Mouse (Mus musculus): ENCODE measurements around the gene Rpl18.

The Rpl18 gene

DNA sequence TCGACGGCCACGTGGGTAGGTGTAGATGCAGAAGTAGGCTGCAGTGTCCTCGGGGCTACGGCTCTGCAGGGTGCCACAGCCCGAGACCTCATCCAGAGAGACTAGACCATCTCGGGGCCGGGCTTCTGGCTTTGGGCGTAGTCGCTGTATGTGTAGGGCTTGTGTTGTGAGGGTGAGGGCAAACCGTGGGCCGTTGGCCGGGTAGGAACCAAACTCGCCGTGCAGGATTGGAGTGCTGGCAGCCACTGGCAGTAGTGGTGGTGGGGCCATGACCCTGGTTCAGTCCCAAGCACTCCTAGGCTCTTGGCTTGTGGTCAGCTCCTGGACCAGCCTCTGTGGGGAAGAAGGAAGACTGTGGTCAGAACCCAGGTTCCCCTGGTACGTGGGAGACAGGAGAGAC is 1.9 kb upstream of the Rpl18 start:
- no peak for DNase-seq (ENCODE audit: low spot score in 2 of 2)

DNA sequence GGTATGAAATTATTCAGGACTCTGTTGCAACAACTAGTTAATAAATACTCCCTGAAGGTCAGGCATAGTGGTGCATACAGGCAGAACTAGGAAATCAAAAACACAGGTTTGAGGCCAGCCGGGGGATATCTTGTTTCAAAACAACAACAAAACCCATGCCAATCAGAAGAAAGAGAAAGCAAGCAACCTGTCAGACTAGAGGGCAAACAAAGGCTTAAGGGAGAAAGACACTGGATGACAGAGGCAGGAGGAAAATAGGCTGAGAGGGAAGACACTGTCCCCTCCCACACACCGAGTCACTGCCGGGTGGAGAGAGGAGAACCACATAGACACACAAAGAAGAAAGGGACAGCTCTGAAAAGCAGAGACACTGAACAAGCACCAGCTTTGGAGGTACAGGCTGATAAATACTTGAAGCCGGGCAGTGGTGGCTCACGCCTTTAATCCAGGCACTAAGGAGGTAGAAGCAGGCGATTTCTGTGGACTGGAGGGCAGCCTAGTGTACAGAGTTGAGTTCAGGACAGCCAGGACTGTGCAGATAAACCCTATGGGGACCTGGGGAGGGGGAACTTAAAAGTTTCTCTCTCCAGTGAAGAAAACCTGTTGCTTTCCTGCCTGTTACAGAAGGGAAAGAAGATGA is 1.3 kb upstream of the Rpl18 start:
- DNase-seq (ENCODE audit: low spot score in 2 of 2), result no peak

DNA sequence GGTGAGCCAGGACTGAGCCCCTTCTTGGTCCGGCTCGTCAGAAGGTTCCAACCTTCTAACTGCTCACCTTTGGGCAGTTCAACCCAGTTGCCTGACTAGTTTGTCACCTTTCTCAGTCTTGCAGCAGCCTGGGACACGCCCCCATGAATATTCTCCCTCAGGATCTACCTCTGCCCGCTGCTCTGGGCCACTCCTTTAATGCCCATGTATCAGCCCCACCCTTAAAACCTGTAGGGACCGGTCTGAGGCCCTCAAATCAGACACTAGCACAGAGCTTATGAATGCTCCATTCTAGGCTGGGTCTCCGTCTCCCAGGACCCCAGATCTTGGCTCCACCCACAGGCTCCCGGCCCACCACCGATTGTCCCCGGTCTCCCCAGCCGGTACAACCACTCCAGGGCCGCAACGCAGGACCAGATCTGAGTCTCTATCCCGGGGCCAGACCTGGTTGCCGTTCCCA is 597 bp upstream of the Rpl18 start:
- no peak for DNase-seq (ENCODE audit: low spot score in 2 of 2)

DNA sequence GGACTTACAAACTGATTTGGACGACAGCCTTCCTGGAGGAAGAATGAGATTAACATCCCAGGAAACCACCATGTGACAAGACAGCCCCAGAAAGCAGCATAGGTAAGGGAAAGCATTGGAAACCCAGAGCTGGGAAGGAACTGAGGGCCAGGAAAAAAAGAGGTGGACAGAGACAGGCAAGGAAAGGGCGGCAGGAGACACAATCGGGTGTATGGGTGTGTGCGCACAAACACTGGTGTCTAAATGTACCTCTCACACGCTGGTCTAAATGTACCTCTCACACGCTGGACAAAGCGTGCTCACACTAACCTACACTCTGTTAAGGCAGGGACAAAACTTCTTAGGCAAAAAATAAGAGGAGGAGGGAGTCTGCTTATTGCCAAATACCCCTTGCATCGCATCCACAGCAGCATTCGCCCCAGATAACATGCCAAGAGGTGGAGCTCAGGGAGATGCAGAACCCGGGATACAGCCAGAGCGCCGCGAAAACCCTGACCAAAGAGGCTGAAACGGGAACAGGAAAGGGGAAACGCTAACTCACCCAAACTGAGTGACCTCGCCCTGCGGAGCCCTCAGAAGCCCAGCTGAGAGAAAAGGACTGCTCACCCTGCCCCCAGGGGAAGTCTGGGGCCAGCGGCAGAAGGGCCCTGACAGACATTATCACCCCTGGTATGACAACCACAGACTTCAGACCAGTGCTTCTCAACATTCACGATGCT is 643 bp downstream of the Rpl18 start:
- peak in 1 of 2 experiments; percentile 14 for DNase-seq (ENCODE audit: low spot score in 2 of 2)

DNA sequence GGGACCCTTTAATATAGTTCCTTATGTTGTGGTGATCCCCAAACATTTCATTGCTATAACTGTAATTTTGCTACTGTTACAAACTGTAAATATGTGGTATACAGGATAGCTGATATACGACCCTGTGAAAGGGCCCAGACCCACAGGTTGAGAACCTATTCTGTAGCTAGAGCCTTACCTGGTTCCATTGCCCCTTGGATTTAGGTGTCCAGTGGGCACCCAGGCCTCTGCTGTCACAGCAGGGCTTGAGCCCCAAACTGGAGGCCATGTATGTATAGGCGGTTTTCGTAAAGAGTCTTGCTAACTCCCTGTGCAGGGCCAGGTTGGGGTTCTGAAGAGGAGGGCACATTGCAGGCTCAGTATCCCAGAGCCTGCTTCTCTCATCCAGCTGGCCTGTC is 1.2 kb downstream of the Rpl18 start:
- DNase-seq (ENCODE audit: low spot score in 2 of 2), result no peak

DNA sequence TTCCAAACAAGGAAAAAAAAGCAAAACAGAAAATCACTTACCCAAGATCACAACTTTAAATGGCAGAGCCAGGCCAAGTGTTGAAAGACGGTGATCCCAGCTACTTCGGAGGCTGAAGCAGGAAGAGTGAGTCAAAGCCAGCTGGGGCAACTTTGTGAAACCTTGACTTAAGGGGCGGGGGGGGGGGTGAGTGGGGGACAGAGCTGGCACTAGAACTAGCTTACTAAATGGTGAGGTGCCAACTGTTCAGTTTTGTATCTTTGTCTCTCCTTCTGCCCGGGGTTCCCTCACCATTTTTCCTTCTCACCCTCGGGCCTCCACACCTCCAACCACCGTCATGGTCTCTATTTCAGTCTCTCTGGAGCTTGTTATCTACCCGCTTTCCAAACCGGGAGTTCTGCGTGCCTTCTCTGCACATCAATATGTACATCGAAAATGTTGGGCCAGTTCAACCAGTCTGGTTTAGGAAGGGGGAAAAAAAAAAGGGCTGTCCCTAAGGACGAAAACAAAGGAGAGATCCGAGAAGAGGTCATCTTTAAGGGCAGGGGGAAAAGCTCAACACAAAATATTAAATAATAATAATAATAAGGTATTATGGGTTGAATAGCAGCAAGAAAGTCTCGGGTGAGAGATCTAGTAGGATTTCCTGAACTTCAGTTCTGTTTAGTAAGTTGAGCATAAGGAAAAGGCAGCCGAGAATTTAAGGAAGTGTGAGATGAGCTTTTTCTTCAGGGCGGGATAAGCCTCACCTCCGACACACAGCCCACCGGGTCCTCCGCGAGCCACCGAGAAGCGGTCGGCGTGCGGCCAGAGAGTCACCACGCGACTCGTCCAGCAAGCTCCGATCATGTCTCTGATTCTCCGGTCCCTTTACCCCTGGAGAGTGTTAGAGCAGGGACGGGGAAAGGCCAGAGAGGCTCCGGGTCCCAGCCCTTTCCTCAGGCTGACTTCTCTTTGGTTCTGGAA is 2.0 kb downstream of the Rpl18 start:
- DNase-seq (ENCODE audit: low spot score in 2 of 2), result no peak

DNA sequence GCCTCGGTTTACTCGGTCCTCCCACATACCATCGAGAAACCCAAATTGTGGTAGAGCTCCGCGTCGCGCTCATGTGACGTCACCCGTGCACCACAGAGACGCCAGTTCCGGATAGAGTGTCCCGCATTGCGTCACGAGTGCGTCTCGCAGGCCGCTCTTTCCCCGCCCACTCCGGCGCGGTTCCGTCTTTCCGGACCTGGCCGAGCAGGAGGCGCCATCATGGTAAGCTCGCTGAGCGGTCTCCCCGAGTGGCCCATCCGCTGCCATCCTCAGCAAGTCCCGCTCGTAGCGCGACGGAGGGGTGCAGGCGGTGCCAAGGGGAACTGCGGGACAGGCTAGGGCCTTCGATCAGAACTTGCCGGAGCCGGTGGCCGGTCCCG is 2.7 kb downstream of the Rpl18 start, which contains the start of gene Sphk2:
Sphk2 (minus strand) TSS at position 85 of the 380 bp plus-strand sequence.
- peak; percentile 98 to 99 for DNase-seq (ENCODE audit: low spot score in 2 of 2)

DNA sequence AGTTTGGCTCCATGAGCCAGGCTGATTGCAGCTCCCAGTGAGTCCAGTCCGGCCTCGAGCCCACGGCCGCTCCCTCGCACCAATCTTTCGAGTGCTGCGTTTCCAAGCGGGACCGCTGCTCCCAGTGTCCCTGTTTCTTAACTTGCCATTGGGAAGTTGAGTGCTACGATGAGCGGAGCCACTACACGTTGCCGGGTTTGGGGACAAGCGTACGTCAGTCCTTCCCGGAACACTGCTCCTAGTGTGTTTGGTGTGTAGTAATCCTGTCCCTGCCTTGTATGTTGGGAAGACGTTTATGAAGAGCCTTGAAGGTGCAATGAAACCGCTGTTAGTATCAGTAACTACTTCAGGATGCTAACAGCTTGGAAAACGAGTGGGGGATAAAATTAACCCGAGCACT is 3.1 kb downstream of the Rpl18 start:
- peak in 1 of 2 experiments; percentile 30 for DNase-seq (ENCODE audit: low spot score in 2 of 2)

DNA sequence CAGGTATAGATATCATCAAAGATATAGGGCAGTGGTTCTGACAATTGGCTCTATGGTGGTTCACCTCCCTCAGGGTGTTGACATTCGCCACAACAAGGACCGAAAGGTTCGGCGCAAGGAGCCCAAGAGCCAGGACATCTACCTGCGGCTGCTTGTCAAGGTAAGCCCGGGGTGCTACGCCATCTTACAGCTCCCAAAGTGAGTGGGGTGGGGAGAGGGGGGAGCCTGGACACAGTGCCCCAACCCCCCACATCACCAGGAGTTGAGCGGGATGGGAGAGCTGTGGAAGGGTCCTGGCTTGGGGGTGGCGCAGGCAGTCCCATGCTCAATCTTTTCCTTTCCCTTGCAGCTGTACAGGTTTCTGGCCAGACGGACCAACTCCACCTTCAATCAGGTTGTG is 3.9 kb downstream of the Rpl18 start:
- peak in 1 of 2 experiments; percentile 13 for DNase-seq (ENCODE audit: low spot score in 2 of 2)

DNA sequence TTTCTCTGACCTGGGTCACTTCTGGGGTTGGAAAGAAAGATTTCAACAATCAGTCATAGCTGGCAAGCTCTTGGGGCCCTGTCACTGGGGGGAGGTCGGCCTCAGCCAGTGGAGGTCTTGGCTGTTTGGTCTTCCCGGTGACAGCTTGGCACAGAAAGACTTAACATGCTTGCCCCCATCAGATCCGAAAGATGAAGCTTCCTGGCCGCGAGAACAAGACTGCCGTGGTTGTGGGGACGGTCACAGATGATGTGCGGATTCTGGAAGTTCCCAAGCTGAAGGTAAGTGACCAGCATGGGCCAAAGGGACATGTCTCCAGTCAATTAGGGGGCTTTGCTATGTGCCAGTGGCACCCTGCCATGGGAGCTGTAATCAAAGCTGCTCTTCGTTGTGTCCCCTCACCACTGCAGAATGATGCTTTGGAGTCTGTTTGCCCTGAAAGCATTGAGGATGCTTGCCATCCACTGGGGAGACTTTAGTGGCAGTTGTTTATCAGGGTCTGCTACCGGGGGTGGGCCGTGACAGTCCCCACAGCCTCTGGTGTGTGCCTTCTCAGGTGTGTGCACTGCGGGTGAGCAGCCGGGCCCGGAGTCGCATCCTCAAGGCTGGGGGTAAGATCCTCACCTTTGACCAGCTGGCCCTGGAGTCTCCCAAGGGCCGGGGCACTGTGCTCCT is 4.6 kb downstream of the Rpl18 start:
- peak in 1 of 2 experiments; percentile 10 for DNase-seq (ENCODE audit: low spot score in 2 of 2)

DNA sequence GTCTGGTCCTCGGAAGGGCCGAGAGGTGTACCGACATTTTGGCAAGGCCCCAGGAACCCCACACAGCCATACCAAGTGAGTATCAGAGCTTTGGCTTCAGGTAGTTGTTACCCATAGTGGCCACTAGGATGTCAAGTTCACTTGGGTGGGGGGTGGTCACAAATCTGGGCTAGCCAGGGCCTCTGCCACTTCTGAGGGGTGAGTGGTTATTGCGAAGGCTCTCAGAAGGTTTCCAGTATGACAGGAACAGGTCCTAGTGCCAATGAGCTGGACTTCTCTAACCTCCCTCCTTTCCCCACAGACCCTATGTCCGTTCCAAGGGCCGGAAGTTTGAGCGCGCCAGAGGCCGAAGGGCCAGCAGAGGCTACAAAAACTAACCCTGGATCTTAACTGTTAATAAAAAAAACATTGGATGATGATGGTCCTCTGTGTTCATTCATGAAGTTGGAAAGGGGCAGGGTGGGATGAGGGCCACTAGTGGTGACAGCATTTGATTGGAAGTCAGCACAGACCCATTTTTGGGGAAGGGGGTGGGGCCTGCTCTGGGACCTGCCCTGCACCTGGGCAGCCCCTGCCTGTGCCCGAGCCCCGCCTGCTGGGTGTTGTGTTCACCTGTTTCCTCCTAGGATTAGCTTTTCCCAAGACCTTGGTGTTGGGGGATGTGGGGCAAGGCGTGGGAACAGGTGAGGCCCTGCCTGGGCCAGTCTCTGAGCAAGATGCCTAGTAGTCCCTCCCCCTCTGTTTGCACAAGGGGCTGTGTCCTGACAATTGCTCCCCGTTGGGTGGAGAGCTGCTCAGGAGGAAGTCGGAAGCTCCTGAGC is 5.4 kb downstream of the Rpl18 start, which contains the start of gene Fam83e:
Fam83e (plus strand) TSS at position 800 of the 821 bp plus-strand sequence.
- peak in 1 of 2 experiments; percentile 13 for DNase-seq (ENCODE audit: low spot score in 2 of 2)

DNA sequence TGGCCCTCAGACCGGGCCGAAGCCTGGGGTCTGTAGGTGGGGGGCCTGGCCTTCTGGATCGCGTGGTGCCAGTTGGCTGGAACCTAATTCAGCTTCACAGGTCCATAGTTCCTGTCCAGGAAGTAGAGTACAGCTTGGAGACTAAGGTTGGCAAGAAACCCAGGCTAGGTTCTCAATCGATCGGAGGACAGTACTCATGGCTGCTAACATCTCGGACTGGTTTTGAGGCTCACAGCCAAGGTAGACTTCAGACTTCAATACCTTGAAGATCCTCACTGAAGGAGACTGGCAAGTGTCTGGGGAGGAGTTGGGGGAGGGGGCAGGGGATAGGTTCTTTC is 5.9 kb downstream of the Rpl18 start:
- no peak for DNase-seq (ENCODE audit: low spot score in 2 of 2)

DNA sequence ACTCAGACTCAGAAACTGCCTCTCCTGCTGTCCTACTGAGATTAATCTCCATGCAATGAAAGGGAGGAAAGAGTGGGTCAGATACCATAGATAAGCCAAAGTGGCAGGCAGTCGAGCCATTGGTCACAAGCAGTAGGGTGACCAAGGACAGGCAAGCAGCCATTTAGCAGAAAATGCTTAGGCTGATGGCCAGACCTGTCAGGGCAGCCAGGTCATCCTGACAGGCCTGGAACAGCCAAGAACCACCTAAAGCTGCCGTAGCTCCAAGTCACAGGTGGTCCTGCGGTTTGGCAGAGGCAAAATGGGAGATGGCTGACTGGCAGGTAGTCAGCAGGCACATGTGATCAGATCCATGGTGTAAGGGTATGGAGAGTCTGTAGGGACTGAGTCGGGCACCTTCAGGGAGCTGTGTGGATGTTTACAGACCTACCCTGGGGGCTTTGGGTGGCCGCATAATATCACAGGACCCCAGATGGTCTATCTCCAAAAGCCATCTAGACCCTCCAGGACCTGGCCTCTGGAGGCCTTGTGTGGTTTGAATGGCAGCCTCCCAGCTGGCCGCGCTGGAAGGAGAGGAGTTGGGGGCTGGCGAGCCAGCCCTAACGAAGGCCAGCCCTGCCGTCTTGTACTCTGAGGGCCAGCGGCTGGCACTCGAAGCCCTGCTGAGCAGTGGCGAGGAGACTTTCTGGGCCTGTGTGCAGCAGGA is 6.5 kb downstream of the Rpl18 start:
- no peak for DNase-seq (ENCODE audit: low spot score in 2 of 2)

DNA sequence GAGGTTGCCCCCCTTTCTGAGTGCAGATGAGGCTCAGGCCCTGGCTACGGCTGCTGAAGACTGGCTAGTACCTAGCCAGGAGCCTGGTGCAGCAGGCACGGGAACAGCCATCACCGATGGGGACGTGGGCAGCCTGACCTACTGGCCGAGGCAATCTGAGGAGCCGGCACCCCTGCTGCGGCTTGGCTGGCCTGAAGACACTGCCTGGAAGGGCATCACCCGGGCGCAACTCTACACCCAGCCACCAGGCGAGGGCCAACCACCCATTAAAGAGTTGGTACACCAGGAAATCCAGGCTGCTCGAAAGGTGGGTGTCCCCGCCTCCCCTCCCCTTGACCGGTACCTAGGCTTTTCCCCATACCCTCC is 7.1 kb downstream of the Rpl18 start:
- DNase-seq (ENCODE audit: low spot score in 2 of 2), result no peak

DNA sequence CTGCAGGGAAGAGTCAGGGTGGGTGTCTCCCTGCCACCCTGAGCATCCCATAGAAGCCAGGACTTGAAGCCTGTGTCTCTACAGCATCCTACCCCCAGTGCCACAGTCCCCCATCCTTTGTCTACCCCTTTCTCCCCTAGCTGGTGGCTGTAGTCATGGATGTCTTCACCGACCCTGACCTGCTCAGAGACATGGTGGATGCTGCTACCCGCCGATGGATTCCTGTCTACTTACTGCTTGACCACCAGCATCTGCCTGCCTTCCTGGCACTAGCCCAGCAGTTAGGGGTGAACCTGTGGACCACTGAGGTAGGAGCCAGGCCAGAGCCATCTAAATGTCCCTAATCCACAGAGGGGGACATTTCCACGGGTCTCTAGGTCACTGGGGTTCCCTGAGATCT is 8.0 kb downstream of the Rpl18 start:
- DNase-seq (ENCODE audit: low spot score in 2 of 2), result no peak

DNA sequence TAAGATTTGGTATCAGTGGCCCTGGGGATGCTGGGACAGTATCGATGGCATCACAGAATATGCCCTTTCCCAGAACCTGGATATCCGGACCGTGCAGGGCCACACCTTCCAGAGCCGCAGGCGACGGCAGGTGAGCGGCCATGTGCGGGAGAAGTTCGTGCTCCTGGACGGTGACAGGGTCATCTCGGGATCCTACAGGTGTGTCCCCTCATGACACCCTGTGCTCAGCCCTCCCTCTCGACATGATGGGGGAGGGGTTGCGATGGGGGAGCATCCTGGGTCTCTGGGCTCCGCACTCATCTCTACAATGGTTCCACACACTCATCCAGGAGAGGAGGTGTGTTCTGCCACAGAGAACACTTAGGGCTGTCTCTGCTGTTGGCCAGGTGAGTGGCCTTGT is 8.5 kb downstream of the Rpl18 start:
- no peak for DNase-seq (ENCODE audit: low spot score in 2 of 2)

DNA sequence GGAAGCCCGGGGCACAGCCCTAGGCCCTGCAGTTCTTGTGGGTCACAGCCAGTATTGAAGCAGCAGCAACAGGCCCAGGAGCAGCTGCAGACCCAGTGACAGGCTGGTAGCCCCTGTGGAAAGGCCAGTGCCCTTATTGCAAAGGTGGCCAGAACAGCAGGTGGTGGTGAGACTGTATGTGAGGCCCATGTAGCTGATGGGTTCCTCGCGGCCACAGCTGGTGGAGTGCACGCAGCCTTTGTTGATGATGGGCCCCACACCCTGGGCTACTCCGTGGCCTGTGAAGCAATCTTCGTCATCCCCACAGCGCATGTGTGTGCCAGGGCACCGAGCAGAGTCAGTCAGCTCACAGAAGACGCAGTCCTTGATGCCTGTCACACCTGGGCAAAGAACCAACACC is 9.9 kb downstream of the Rpl18 start:
- DNase-seq (ENCODE audit: low spot score in 2 of 2), result no peak

DNA sequence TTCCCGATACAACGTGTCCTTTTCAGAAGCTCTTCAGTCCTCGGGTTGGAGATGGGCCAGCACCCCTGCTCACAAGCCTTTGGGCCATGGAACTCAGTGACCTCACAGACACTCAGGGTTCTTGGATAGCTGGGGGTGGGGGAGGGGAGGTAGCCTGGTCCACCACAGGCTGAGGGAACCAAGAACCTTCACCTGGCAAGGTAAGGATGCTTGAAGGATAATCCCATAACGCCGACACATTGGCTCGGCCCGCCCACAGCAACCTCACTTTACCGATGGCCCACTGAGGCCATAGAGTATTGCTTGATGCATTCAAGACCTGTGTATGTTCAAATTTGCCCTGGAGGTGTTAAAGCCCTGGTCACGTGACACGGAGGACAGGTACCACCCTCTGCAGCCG is 10.5 kb downstream of the Rpl18 start, which contains the start of gene Spaca4:
Spaca4 (minus strand) TSS at position 101 of the 400 bp plus-strand sequence.
- no peak for DNase-seq (ENCODE audit: low spot score in 2 of 2)

DNA sequence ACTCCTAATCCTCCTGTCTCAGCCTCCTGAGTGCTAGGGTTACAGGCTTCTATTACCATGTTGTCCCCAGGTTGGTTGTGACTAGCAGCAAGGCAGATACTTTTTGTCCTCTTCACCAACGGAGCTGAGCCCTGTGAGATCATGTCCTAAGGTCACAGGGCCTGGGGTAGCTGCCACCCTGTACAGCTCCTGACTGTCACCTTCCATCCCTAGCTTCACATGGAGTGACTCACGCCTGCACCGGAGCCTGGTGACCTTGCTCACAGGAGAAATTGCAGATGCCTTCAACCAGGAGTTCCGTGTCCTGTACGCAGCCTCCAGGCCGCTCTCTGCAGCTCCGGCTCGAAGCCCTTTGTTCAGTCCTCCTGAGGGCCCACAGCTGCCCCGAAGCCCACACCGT is 11.2 kb downstream of the Rpl18 start:
- no peak for DNase-seq (ENCODE audit: low spot score in 2 of 2)

DNA sequence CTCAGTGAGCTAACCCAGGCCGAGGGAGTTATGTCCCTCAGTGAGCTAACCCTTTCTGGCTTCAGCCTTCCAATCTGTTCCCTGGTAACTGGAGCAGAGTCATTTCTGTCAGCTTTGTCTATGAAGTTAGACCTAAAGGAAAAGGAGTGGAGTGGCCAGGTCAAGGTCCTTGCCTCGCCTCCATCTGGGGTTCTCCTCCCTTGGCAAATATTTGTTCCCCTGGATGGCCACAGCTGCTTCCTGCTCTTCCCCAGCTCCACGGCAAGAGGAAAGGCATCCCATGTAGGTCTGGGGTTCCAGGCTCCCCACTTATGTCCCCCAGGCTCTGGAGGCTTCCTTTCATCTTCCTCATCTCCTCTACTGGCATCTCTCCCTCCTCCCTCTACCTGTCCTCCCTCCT is 12.4 kb downstream of the Rpl18 start:
- DNase-seq (ENCODE audit: low spot score in 2 of 2), result no peak
